Comparison of ENCODE assay signal across 9 mouse cellular contexts in the genomic region with DNA sequence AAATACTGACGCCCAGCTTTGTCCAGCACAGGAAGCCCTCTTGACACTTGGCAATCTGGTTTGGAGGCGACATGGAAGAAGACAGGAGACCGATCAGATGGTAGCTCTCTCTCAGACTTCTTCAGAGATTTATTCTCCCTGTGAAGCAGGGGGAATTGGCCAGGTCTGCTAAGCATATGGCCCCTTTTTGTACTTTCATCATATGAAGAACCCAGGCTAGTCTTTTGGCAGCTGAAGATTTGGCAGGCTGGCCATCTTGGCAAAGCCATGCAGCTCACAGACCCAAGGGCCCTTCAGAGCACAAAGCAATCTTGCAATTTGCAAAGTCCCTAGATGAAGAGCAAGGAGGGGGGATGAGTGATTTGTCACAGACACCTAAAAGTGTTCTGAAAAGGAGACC.
DNase-seq lines count a peak whose midpoint lies in the region; ATAC-seq and TF ChIP-seq lines count a peak whose summit lies in the region.
"Had no signal": no experiment of that assay in that cellular context is flagged by ENCODE, and none has a peak within 500 bp of the region (broad histone marks: within the 10 kb centered on the region; RNA-seq: fewer than 3 reads in every experiment).

No protein-coding gene starts in this region.

- H3K4me2 ChIP-seq in hindbrain, embryonic 14.5 days (replicated peaks): no peak overlapping the region
- H3K4me2 ChIP-seq in hindbrain, embryonic 12.5 days (replicated peaks): no peak overlapping the region
- no peak overlapping the region for H3K4me2 ChIP-seq in forebrain, postnatal 0 days (ENCODE audit: low read depth)
- H3K4me2 ChIP-seq: limb, embryonic 15.5 days had no signal

- H3K36me3 ChIP-seq in hindbrain, embryonic 14.5 days (replicated peaks; ENCODE audit: control insufficient read depth, insufficient read depth): no peaks in the 10 kb centered on the region
- H3K36me3 ChIP-seq in hindbrain, embryonic 12.5 days: no peaks in the 10 kb centered on the region
- no peaks in the 10 kb centered on the region for H3K36me3 ChIP-seq in forebrain, postnatal 0 days (ENCODE audit: insufficient read depth)
- H3K36me3 ChIP-seq in kidney, adult 2 months (ENCODE audit: control insufficient read depth, insufficient read depth, low read length): no peaks in the 10 kb centered on the region
- H3K36me3 ChIP-seq: limb, embryonic 15.5 days had no signal

- H3K9ac ChIP-seq in hindbrain, embryonic 14.5 days: no peak overlapping the region
- no peak overlapping the region for H3K9ac ChIP-seq in hindbrain, embryonic 12.5 days
- no peak overlapping the region for H3K9ac ChIP-seq in forebrain, postnatal 0 days
- H3K9ac ChIP-seq: limb, embryonic 15.5 days had no signal

- no peak for TF ChIP-seq POLR2A in kidney, adult 2 months (IDR thresholded peaks at IDR 0.05; ENCODE audit: low read depth, low read length)

- DNase-seq in hindbrain, embryonic 14.5 days (ENCODE audit: low spot score): peak; percentile 42
- DNase-seq in adrenal gland, postnatal 36 days: peak; percentile 12 to 23
- peak; percentile 69 for DNase-seq in forebrain, postnatal 0 days
- peak; percentile 2 to 14 for DNase-seq in layer of hippocampus, postnatal 36 days
- no peak for DNase-seq in kidney, postnatal 14 days
- DNase-seq in left cerebral cortex, adult 18-20 months (ENCODE audit: low spot score in 2 of 2): no peak
- no peak for DNase-seq in kidney, adult 2 months

- WGBS in hindbrain, embryonic 14.5 days: 67% methylated on average over 3 of the region's 3 CpGs
- WGBS in hindbrain, embryonic 12.5 days: 85% methylated on average over 3 of the region's 3 CpGs
- WGBS in forebrain, postnatal 0 days: 39% methylated on average over 3 of the region's 3 CpGs
- 57% methylated on average over 3 of the region's 3 CpGs for WGBS in kidney, adult 2 months

- no peaks in the 10 kb centered on the region for H3K27me3 ChIP-seq in hindbrain, embryonic 14.5 days (ENCODE audit: control insufficient read depth, insufficient read depth, low read length)
- H3K27me3 ChIP-seq in hindbrain, embryonic 12.5 days: no peaks in the 10 kb centered on the region
- H3K27me3 ChIP-seq in forebrain, postnatal 0 days (ENCODE audit: insufficient read depth, low read length): no peaks in the 10 kb centered on the region
- H3K27me3 ChIP-seq in kidney, adult 2 months (replicated peaks; ENCODE audit: control insufficient read depth, insufficient read depth, low read length): no peaks in the 10 kb centered on the region
- H3K27me3 ChIP-seq: limb, embryonic 15.5 days had no signal

- H3K4me1 ChIP-seq in hindbrain, embryonic 14.5 days (replicated peaks; ENCODE audit: control insufficient read depth, insufficient read depth, low read length): no peaks in the 10 kb centered on the region
- H3K4me1 ChIP-seq in hindbrain, embryonic 12.5 days: no peaks in the 10 kb centered on the region
- no peaks in the 10 kb centered on the region for H3K4me1 ChIP-seq in forebrain, postnatal 0 days (ENCODE audit: insufficient read depth)
- H3K4me1 ChIP-seq in kidney, adult 2 months (ENCODE audit: control insufficient read depth, insufficient read depth, low read length): no peaks in the 10 kb centered on the region

- H3K4me3 ChIP-seq in hindbrain, embryonic 14.5 days (replicated peaks; ENCODE audit: low read length): no peak overlapping the region
- no peak overlapping the region for H3K4me3 ChIP-seq in hindbrain, embryonic 12.5 days
- no peak overlapping the region for H3K4me3 ChIP-seq in forebrain, postnatal 0 days (ENCODE audit: low read depth, low read length)
- H3K4me3 ChIP-seq in kidney, adult 2 months (ENCODE audit: insufficient read depth, low read depth, low read length): no peak overlapping the region
- H3K4me3 ChIP-seq: limb, embryonic 15.5 days had no signal

- H3K27ac ChIP-seq in hindbrain, embryonic 14.5 days: no peak overlapping the region
- no peak overlapping the region for H3K27ac ChIP-seq in hindbrain, embryonic 12.5 days
- H3K27ac ChIP-seq in forebrain, postnatal 0 days (ENCODE audit: low read depth, low read length): no peak overlapping the region
- H3K27ac ChIP-seq in kidney, adult 2 months (ENCODE audit: insufficient read depth, low read depth, low read length): no peak overlapping the region
- H3K27ac ChIP-seq: limb, embryonic 15.5 days had no signal

- H3K9me3 ChIP-seq in hindbrain, embryonic 14.5 days (ENCODE audit: control insufficient read depth, low read length): no peaks in the 10 kb centered on the region
- no peaks in the 10 kb centered on the region for H3K9me3 ChIP-seq in hindbrain, embryonic 12.5 days (replicated peaks)
- no peaks in the 10 kb centered on the region for H3K9me3 ChIP-seq in forebrain, postnatal 0 days (ENCODE audit: low read length)
- H3K9me3 ChIP-seq: limb, embryonic 15.5 days had no signal

- peak; percentile 79; the same call in 1 of the 2 replicates for ATAC-seq in hindbrain, embryonic 14.5 days (ENCODE audit: low FRiP score)
- no peak for ATAC-seq in hindbrain, embryonic 12.5 days (ENCODE audit: low FRiP score)
- peak; percentile 94 for ATAC-seq in forebrain, postnatal 0 days

- no peak for TF ChIP-seq CTCF in forebrain, postnatal 0 days (IDR thresholded peaks at IDR 0.05; ENCODE audit: low read depth)
- no peak for TF ChIP-seq CTCF in kidney, adult 2 months (conservative IDR thresholded peaks at IDR 0.05; ENCODE audit: insufficient read depth, insufficient read length, low read depth, low read length)

Comparison
In these comparisons a context has a peak if more than half of its experiments do, and no peak if none do; other contexts are left out.
1. DNase-seq: peak in hindbrain, embryonic 14.5 days (single experiment), adrenal gland, postnatal 36 days (2 of 2), forebrain, postnatal 0 days (single experiment) and layer of hippocampus, postnatal 36 days (2 of 2); none in kidney, postnatal 14 days (single experiment), left cerebral cortex, adult 18-20 months (0 of 2) and kidney, adult 2 months (single experiment).